Mouse (Mus musculus) CH12.LX (cell line): ENCODE data around the gene Nom1.

Experiments used
- CTCF ChIP-seq, 2 experiments: IDR thresholded peaks in 1 of 2; conservative IDR thresholded peaks in 1 of 2; 2 replicates each; pipeline ENCODE4 v1.5.1; 2011 to 2012; ENCODE audit warnings: low read depth in 2 of 2, low read length in 2 of 2, improper control_type of control experiment in 1 of 2, inconsistent platforms in 1 of 2, mild to moderate bottlenecking in 1 of 2, moderate library complexity in 1 of 2
- POLR2A ChIP-seq: IDR thresholded peaks from 2 replicates; pipeline ENCODE4 v1.6.1; 2011; ENCODE audit warnings: low read depth, mild to moderate bottlenecking, improper control_type of control experiment, low read length
- POLR2AphosphoS2 ChIP-seq: IDR thresholded peaks from 2 replicates; pipeline ENCODE4 v1.6.1; 2011; ENCODE audit warnings: low read depth, low read length, improper control_type of control experiment
- TBP ChIP-seq: conservative IDR thresholded peaks from 2 replicates; pipeline ENCODE4 v1.6.1; 2011; ENCODE audit warnings: low read depth, low read length, improper control_type of control experiment

GRCm38 (mm10) chr5:29398427-29398826 lies 36.0 kb upstream of the Nom1 start:
- TF ChIP-seq CTCF (conservative IDR thresholded peaks at IDR 0.05 in 1 of 2, IDR thresholded peaks at IDR 0.05 in 1 of 2; ENCODE audit: low read depth in 2 of 2, low read length in 2 of 2) = no peak
- TF ChIP-seq POLR2A = no peak
- no peak for TF ChIP-seq TBP
- TF ChIP-seq POLR2AphosphoS2 = no peak
